Mouse (Mus musculus) CH12.LX (cell line): Measurements from ENCODE around the gene Cnnm2. TPM values are rescaled to one million over a fixed set of nuclear protein-coding genes. Genes with fewer than 3 reads are reported as not detected.

Experiments used
- DNase-seq: peaks from one replicate; pipeline ENCODE4 v3.0.0-alpha.2; 2013; ENCODE audit errors: extremely low read depth
- H3K27ac ChIP-seq: 2 replicates; pipeline ENCODE4 v1.5.1; 2012; ENCODE audit warnings: low read depth, mild to moderate bottlenecking, control low read depth, moderate library complexity; ENCODE audit not compliant: insufficient read depth
- H3K27me3 ChIP-seq: replicated peaks from 2 replicates; pipeline ENCODE3; 2012; ENCODE audit warnings: inconsistent platforms
- H3K36me3 ChIP-seq, 2 experiments: replicated peaks in 1 of 2; 2 replicates each; pipeline versions ENCODE3 to v1.6.1; 2012; ENCODE audit warnings: inconsistent platforms in 1 of 2, low read length in 1 of 2, mild to moderate bottlenecking in 1 of 2, mixed read lengths in 1 of 2, moderate library complexity in 1 of 2; ENCODE audit not compliant: control insufficient read depth in 1 of 2, insufficient read depth in 1 of 2
- H3K4me1 ChIP-seq, 2 experiments: 2 replicates each; pipeline ENCODE4 v1.6.1; 2012; ENCODE audit warnings: inconsistent platforms in 1 of 2, moderate library complexity in 1 of 2; ENCODE audit not compliant: insufficient read depth in 2 of 2, control insufficient read depth in 1 of 2
- H3K4me2 ChIP-seq: 2 replicates; pipeline ENCODE4 v1.6.1; 2012; ENCODE audit warnings: low read depth, mild to moderate bottlenecking, control low read depth; ENCODE audit not compliant: poor library complexity, insufficient read depth, severe bottlenecking
- H3K4me3 ChIP-seq, 3 experiments: fragments of 150-350 bp in 1 of 3; sonication (generic) in 1 of 3; replicated peaks in 1 of 3; 2 replicates each; pipeline versions ENCODE3 to v1.5.1; 2011 to 2012; ENCODE audit warnings: low read depth in 2 of 3, low read length in 2 of 3, mild to moderate bottlenecking in 2 of 3, moderate library complexity in 2 of 3, control low read depth in 1 of 3, improper control_type of control experiment in 1 of 3, inconsistent platforms in 1 of 3, mixed read lengths in 1 of 3; ENCODE audit not compliant: poor library complexity in 1 of 3
- H3K79me2 ChIP-seq: replicated peaks from 2 replicates; pipeline ENCODE4 v1.6.1; 2012; ENCODE audit warnings: mild to moderate bottlenecking, moderate library complexity; ENCODE audit not compliant: control insufficient read depth, poor library complexity, insufficient read depth, severe bottlenecking; ENCODE audit errors: extremely low read depth
- H3K9ac ChIP-seq: 2 replicates; pipeline ENCODE4 v1.6.1; 2012; ENCODE audit warnings: low read depth, mild to moderate bottlenecking, control low read depth, moderate library complexity; ENCODE audit not compliant: insufficient read depth
- H3K9me3 ChIP-seq: replicated peaks from 2 replicates; pipeline ENCODE3; 2012; ENCODE audit warnings: low read length, inconsistent platforms, mixed read lengths
- BHLHE40 ChIP-seq: IDR thresholded peaks from 2 replicates; pipeline ENCODE4 v1.6.1; 2011; ENCODE audit warnings: mild to moderate bottlenecking, low read depth, low read length, improper control_type of control experiment
- CHD1 ChIP-seq: IDR thresholded peaks from 2 replicates; pipeline ENCODE4 v1.6.1; 2012; ENCODE audit warnings: low read depth, low read length, improper control_type of control experiment, inconsistent platforms
- CHD2 ChIP-seq: IDR thresholded peaks from 2 replicates; pipeline ENCODE4 v1.6.1; 2011; ENCODE audit warnings: low read length, improper control_type of control experiment
- CTCF ChIP-seq, 2 experiments: IDR thresholded peaks in 1 of 2; conservative IDR thresholded peaks in 1 of 2; 2 replicates each; pipeline ENCODE4 v1.5.1; 2011 to 2012; ENCODE audit warnings: low read depth in 2 of 2, low read length in 2 of 2, improper control_type of control experiment in 1 of 2, inconsistent platforms in 1 of 2, mild to moderate bottlenecking in 1 of 2, moderate library complexity in 1 of 2
- E2F4 ChIP-seq: IDR thresholded peaks from 2 replicates; pipeline ENCODE4 v1.6.1; 2011; ENCODE audit warnings: low read depth, low read length, improper control_type of control experiment; ENCODE audit not compliant: insufficient replicate concordance
- ELF1 ChIP-seq: IDR thresholded peaks from 2 replicates; pipeline ENCODE4 v1.6.1; 2014; ENCODE audit warnings: low read depth, mild to moderate bottlenecking, inconsistent platforms, low read length, improper control_type of control experiment
- EP300 ChIP-seq: IDR thresholded peaks from 2 replicates; pipeline ENCODE4 v1.6.1; 2011; ENCODE audit warnings: low read length, improper control_type of control experiment
- ETS1 ChIP-seq: conservative IDR thresholded peaks from 2 replicates; pipeline ENCODE4 v1.6.1; 2012; ENCODE audit warnings: low read depth, mild to moderate bottlenecking, inconsistent platforms, low read length, improper control_type of control experiment, moderate library complexity
- IRF4 ChIP-seq: IDR thresholded peaks from 2 replicates; pipeline ENCODE4 v1.6.1; 2014; ENCODE audit warnings: low read depth, mild to moderate bottlenecking, inconsistent platforms, low read length, improper control_type of control experiment
- JUN ChIP-seq: IDR thresholded peaks from 2 replicates; pipeline ENCODE4 v1.6.1; 2011; ENCODE audit warnings: low read depth, mild to moderate bottlenecking, low read length, improper control_type of control experiment, moderate library complexity; ENCODE audit not compliant: insufficient read depth
- MAFK ChIP-seq: IDR thresholded peaks from 2 replicates; pipeline ENCODE4 v1.6.1; 2011; ENCODE audit warnings: low read length, improper control_type of control experiment; ENCODE audit not compliant: insufficient replicate concordance
- MAX ChIP-seq: IDR thresholded peaks from 2 replicates; pipeline ENCODE4 v1.6.1; 2011; ENCODE audit warnings: low read length, improper control_type of control experiment
- MXI1 ChIP-seq: IDR thresholded peaks from 2 replicates; pipeline ENCODE4 v1.6.1; 2011; ENCODE audit warnings: mild to moderate bottlenecking, low read depth, low read length, improper control_type of control experiment
- MYC ChIP-seq: IDR thresholded peaks from 2 replicates; pipeline ENCODE4 v1.6.1; 2011; ENCODE audit warnings: low read depth, mild to moderate bottlenecking, improper control_type of control experiment, low read length
- NELFE ChIP-seq: IDR thresholded peaks from 2 replicates; pipeline ENCODE4 v1.6.1; 2011; ENCODE audit warnings: low read depth, low read length, improper control_type of control experiment
- PAX5 ChIP-seq: IDR thresholded peaks from 2 replicates; pipeline ENCODE4 v1.6.1; 2012; ENCODE audit warnings: low read length, inconsistent platforms, mixed read lengths
- POLR2A ChIP-seq: IDR thresholded peaks from 2 replicates; pipeline ENCODE4 v1.6.1; 2011; ENCODE audit warnings: low read depth, mild to moderate bottlenecking, improper control_type of control experiment, low read length
- RAD21 ChIP-seq: IDR thresholded peaks from 2 replicates; pipeline ENCODE4 v1.6.1; 2011; ENCODE audit warnings: low read depth, mild to moderate bottlenecking, low read length, improper control_type of control experiment, moderate library complexity
- TCF12 ChIP-seq: IDR thresholded peaks from 2 replicates; pipeline ENCODE4 v1.6.1; 2014; ENCODE audit warnings: low read depth, mild to moderate bottlenecking, inconsistent platforms, low read length, improper control_type of control experiment
- UBTF ChIP-seq: IDR thresholded peaks from 2 replicates; pipeline ENCODE4 v1.6.1; 2012; ENCODE audit warnings: low read depth, mild to moderate bottlenecking, inconsistent platforms, low read length, improper control_type of control experiment, moderate library complexity
- ZKSCAN1 ChIP-seq: IDR thresholded peaks from 2 replicates; pipeline ENCODE4 v1.6.1; 2012; ENCODE audit warnings: low read depth, inconsistent platforms, low read length, improper control_type of control experiment, borderline replicate concordance
- ZMIZ1 ChIP-seq: IDR thresholded peaks from 2 replicates; pipeline ENCODE4 v1.6.1; 2012; ENCODE audit warnings: low read depth, mild to moderate bottlenecking, inconsistent platforms, low read length, improper control_type of control experiment
- ZNF384 ChIP-seq: IDR thresholded peaks from 2 replicates; pipeline ENCODE4 v1.6.1; 2012; ENCODE audit warnings: low read depth, low read length, improper control_type of control experiment, inconsistent platforms
- dilution Hi-C: fragments of 300-500 bp; cut with MboI; formaldehyde crosslinking; loops from 2 replicates; pipeline ENCODE4 v1.14.3; 2020; ENCODE audit warnings: low sequenced_read_pairs; ENCODE audit not compliant: extremely low pct_unique_long_range_greater_than_20kb, extremely low pct_ligation_motif_present
- in situ Hi-C: fragments of 300-500 bp; cut with MboI; formaldehyde crosslinking; loops from 3 replicates; pipeline ENCODE4 v1.14.3; 2019; ENCODE audit warnings: low sequenced_read_pairs, low pct_ligation_motif_present, low pct_unique_long_range_greater_than_20kb, mixed read lengths
- polyA plus RNA-seq: library from polyadenylated mRNA; unstranded; fragments of >175 nt; gene quantifications from 2 replicates; pipeline ENCODE4 v1.2.1, GENCODE M21; 2012; ENCODE audit warnings: low read depth; ENCODE audit not compliant: insufficient read length
- total RNA-seq, 2 experiments: library from RNA; depleted of rRNA; stranded (reverse); fragments of 300-350 nt in 1 of 2; fragments of >200 nt in 1 of 2; gene quantifications; 2 replicates each; pipeline ENCODE4 v1.2.3; 2012 to 2014

The Cnnm2 gene
- total and polyA plus RNA-seq, 3 experiments: 1.8 to 3.7 (median 2.6) TPM

DNA sequence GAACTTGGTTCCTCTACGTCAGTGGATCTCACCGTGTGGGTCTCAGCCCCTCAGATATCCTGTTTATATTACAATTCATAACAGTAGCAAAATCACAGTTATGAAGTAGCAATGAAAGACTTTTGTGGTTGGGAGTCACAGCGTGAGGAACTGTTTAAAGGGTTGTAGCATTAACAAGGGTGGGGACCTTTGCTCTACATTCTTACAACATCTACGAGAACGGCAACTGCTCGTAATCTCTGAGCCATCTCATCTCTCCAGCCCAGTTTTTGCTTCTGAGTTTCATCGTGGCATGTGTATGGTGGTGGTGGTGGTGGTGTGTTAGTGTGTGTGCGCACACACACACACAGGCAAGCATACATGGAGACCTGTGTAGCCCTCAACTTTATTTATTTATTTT lies 47.2 kb upstream of the Cnnm2 start:
- peaks cover 0 to 2% of the 10 kb centered on the region in 2 experiments; a peak in 1 of 4 replicates for H3K4me1 ChIP-seq
- no peak overlapping the region for H3K27ac ChIP-seq
- dilution Hi-C loops (no loop called here), in situ Hi-C loops (no loop called here)
- no peak overlapping the region for H3K4me2 ChIP-seq
- no peaks in the 10 kb centered on the region for H3K79me2 ChIP-seq
- no peak overlapping the region for H3K4me3 ChIP-seq
- H3K27me3 ChIP-seq: no peaks in the 10 kb centered on the region
- TF ChIP-seq BHLHE40: no peak
- TF ChIP-seq CHD1: no peak
- TF ChIP-seq EP300: no peak
- no peak for TF ChIP-seq ETS1
- TF ChIP-seq E2F4: no peak
- TF ChIP-seq ZKSCAN1: no peak
- TF ChIP-seq MYC: no peak
- TF ChIP-seq PAX5: no peak
- TF ChIP-seq ZMIZ1: no peak
- TF ChIP-seq UBTF: no peak
- no peak for DNase-seq
- peaks cover 4% of the 10 kb centered on the region for H3K9me3 ChIP-seq
- H3K9ac ChIP-seq: no peak overlapping the region
- H3K36me3 ChIP-seq: peaks cover 15 to 64% of the 10 kb centered on the region in 2 experiments

DNA sequence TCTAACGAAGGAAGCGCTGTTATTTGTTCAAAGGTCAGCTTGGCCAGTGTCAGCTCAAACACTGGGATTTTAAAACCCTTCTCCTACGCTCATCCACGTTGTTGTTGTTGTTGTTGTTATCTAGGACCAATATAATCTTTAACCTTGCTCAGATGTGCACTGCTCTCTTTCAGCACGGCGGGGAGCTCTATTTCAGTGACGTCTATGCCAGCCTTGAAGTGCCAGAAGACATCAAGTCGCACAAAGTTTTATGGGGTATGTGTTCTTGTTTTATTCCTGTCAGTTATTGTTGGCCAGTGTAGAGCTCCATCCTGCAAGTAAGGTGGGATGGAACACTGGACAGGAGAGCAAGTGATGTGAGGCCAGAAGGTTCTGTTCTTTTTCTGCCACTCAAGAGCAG lies 46.4 kb upstream of the Cnnm2 start:
- Histone ChIP-seq H3K9me3 (peaks cover 4% of the 10 kb centered on the region), H3K4me3 (no peak overlapping the region), H3K36me3 (peaks cover 21 to 62% of the 10 kb centered on the region in 2 experiments), H3K9ac (no peak overlapping the region), H3K4me2 (no peak overlapping the region), H3K27ac (no peak overlapping the region), H3K4me1 (no peaks in the 10 kb centered on the region), H3K27me3 (no peaks in the 10 kb centered on the region), H3K79me2 (no peaks in the 10 kb centered on the region)
- dilution Hi-C loops (no loop called here), in situ Hi-C loops (no loop called here)
- no peak for DNase-seq
- TF ChIP-seq CTCF (conservative IDR thresholded peaks at IDR 0.05 in 1 of 2, IDR thresholded peaks at IDR 0.05 in 1 of 2; ENCODE audit: low read depth in 2 of 2, low read length in 2 of 2): no peak
- TF ChIP-seq MAFK: no peak

DNA sequence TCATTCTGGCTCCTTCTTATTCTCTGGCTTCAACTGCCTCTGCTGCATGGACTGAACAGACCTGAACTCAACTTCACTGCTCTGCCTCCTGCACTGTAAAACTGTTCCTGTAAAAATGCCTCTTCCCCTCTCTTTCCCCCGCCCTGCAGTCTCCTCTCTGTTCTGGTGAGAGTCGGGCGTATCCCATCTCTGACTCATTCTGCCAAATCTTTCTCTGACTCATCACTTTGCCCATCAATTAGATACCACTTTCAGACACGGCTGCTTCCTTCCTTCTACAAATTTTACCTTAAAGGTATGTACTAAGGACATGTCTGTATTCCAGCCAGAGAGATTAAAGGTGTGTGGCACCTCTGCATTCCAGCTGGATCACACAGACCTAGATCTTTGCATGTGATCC lies 43.2 kb upstream of the Cnnm2 start:
- Histone ChIP-seq H3K27me3 (no peaks in the 10 kb centered on the region), H3K36me3 (peaks cover 27 to 67% of the 10 kb centered on the region in 2 experiments), H3K27ac (no peak overlapping the region), H3K4me3 (no peak overlapping the region), H3K79me2 (no peaks in the 10 kb centered on the region), H3K9ac (no peak overlapping the region), H3K4me2 (no peak overlapping the region), H3K4me1 (no peaks in the 10 kb centered on the region), H3K9me3 (peaks cover 4% of the 10 kb centered on the region)
- dilution Hi-C loops: no loop called here
- TF ChIP-seq RAD21 (no peak), JUN (no peak), NELFE (no peak), IRF4 (no peak), CTCF (conservative IDR thresholded peaks at IDR 0.05 in 1 of 2, IDR thresholded peaks at IDR 0.05 in 1 of 2; ENCODE audit: low read depth in 2 of 2, low read length in 2 of 2) (no peak), ZNF384 (no peak), TCF12 (no peak), MAX (no peak), MXI1 (no peak), POLR2A (no peak), E2F4 (no peak), ELF1 (no peak), MYC (no peak), CHD2 (no peak), UBTF (no peak)
- in situ Hi-C loops: no loop called here
- DNase-seq: no peak
